22 mouse cellular contexts compared by ENCODE assay signal in the genomic region with DNA sequence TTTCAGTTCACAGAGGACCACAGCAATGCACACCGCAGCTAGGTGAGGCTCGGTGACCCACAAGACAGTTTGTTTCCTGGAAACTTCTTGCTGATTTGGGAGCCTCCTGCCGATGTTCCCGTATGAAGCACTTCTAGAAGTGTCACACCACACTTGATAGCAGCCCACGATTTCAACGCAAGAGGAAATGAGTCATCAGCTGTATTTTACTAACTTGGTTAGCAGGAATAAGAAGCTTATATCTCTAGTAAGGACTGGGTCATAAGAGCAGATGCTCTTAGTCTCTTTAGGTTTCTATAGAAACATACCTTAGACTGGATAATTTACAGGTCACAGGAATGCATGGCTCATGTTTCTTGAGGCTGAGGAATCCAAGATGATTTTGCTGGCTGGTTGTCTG.
DNase-seq lines count a peak whose midpoint lies in the region; TF ChIP-seq lines count a peak whose summit lies in the region.
"Had no signal": no experiment of that assay in that cellular context is flagged by ENCODE, and none has a peak within 500 bp of the region (broad histone marks: within the 10 kb centered on the region; RNA-seq: fewer than 3 reads in every experiment).

No protein-coding gene starts in this region.

- no peaks in the 10 kb centered on the region for H3K79me2 ChIP-seq in MEL (ENCODE audit: control insufficient read depth, insufficient read depth, low read length, poor library complexity)

- H3K9ac ChIP-seq in MEL (ENCODE audit: control insufficient read depth, low read depth, low read length, poor library complexity, severe bottlenecking): no peak overlapping the region
- H3K9ac ChIP-seq: forebrain, embryonic 13.5 days; heart, embryonic 12.5 days; heart, embryonic 15.5 days; hindbrain, embryonic 14.5 days had no signal

- H3K36me3 ChIP-seq in MEL (ENCODE audit: control insufficient read depth in 1 of 2, insufficient read depth in 2 of 2, low read length in 2 of 2): peaks cover 0 to 11% of the 10 kb centered on the region in 2 experiments; a peak in 2 of 4 replicates
- H3K36me3 ChIP-seq: forebrain, embryonic 10.5 days; heart, embryonic 12.5 days; heart, embryonic 15.5 days had no signal

- no peaks in the 10 kb centered on the region for H3K9me3 ChIP-seq in MEL (replicated peaks; ENCODE audit: insufficient read depth, low read length)
- H3K9me3 ChIP-seq: forebrain, embryonic 10.5 days; forebrain, embryonic 13.5 days; heart, embryonic 12.5 days; heart, embryonic 15.5 days had no signal

- no peak for TF ChIP-seq POLR2A in MEL (IDR thresholded peaks at IDR 0.05; ENCODE audit: control insufficient read depth in 1 of 2, insufficient read depth in 1 of 2, low read depth in 1 of 2, low read length in 2 of 2, poor library complexity in 1 of 2)

- H3K27ac ChIP-seq in MEL (ENCODE audit: control insufficient read depth, low read depth, low read length): peak overlapping the region; percentile 24; the same call in 1 of the 2 replicates
- H3K27ac ChIP-seq: forebrain, embryonic 10.5 days; forebrain, embryonic 13.5 days; gastrocnemius, adult 2 months; heart, embryonic 15.5 days; hindbrain, embryonic 14.5 days; hindbrain, postnatal 0 days had no signal

- H3K4me3 ChIP-seq in MEL (ENCODE audit: control insufficient read depth in 1 of 2, insufficient read depth in 1 of 2, low read depth in 2 of 2, low read length in 2 of 2): no peak overlapping the region
- H3K4me3 ChIP-seq: forebrain, embryonic 10.5 days; forebrain, embryonic 13.5 days; gastrocnemius, adult 2 months; heart, embryonic 12.5 days; heart, embryonic 15.5 days had no signal

- peak; percentile 60 to 61; a peak in 2 of 4 replicates for TF ChIP-seq EP300 in MEL (IDR thresholded peaks at IDR 0.05; ENCODE audit: low read depth in 1 of 2, low read length in 2 of 2)

- DNase-seq in heart, adult 11 months: peak; percentile 39
- DNase-seq in heart, postnatal 36 days: no peak
- peak; percentile 70 for DNase-seq in MEL (ENCODE audit: low read depth, low spot score)
- peak; percentile 34 for DNase-seq in brain, adult 2 months (ENCODE audit: low read depth, low spot score)
- no peak for DNase-seq in kidney, postnatal 10 days
- DNase-seq in urinary bladder, postnatal 4 days (ENCODE audit: low spot score in 2 of 2): no peak
- DNase-seq: adrenal gland, adult 2 months; adrenal gland, postnatal 14 days; cerebellum, adult 11-12 months; cerebellum, adult 8-10 months; cerebellum, postnatal 14 days; gastrocnemius, adult 2 months; gastrocnemius, postnatal 14 days; heart, adult 18-20 months; heart, postnatal 10 days; heart, postnatal 4 days had no signal

- intact Hi-C loops in heart, postnatal 36 days (cut with DNase I): no loop called here

- H3K27me3 ChIP-seq in MEL (ENCODE audit: control insufficient read depth in 1 of 2, insufficient read depth in 2 of 2, low read length in 2 of 2): no peaks in the 10 kb centered on the region
- H3K27me3 ChIP-seq: forebrain, embryonic 13.5 days; heart, embryonic 12.5 days; heart, embryonic 15.5 days had no signal

- TF ChIP-seq CTCF in MEL (IDR thresholded peaks at IDR 0.05 in 2 of 3, conservative IDR thresholded peaks at IDR 0.05 in 1 of 3; ENCODE audit: control insufficient read depth in 1 of 3, insufficient read depth in 1 of 3, low read depth in 2 of 3, low read length in 3 of 3, poor library complexity in 1 of 3, severe bottlenecking in 1 of 3): no peak

- no peak for TF ChIP-seq RAD21 in MEL (IDR thresholded peaks at IDR 0.05; ENCODE audit: low read depth, low read length)

- H3K4me1 ChIP-seq in MEL (ENCODE audit: control insufficient read depth in 1 of 2, insufficient read depth in 2 of 2, low read length in 2 of 2): peaks cover 4 to 16% of the 10 kb centered on the region in 2 experiments; a peak in 2 of 4 replicates
- H3K4me1 ChIP-seq: heart, embryonic 12.5 days; heart, embryonic 15.5 days had no signal

TF ChIP-seq in MEL, 35 proteins besides CTCF, POLR2A, EP300 and RAD21:
- TF ChIP-seq ETS1 (IDR thresholded peaks at IDR 0.05; ENCODE audit: low read depth, low read length) (0 out of 2 replicates have a peak, but pooled peaks have one; percentile 29), MAFK (IDR thresholded peaks at IDR 0.05; ENCODE audit: borderline replicate concordance, low read depth, low read length) (no peak), USF1 (IDR thresholded peaks at IDR 0.05; ENCODE audit: low read depth, low read length) (no peak), POLR2AphosphoS2 (IDR thresholded peaks at IDR 0.05; ENCODE audit: low read length) (no peak), MXI1 (IDR thresholded peaks at IDR 0.05; ENCODE audit: low read depth, low read length) (no peak), NRF1 (IDR thresholded peaks at IDR 0.05; ENCODE audit: insufficient read depth, low read depth, low read length, poor library complexity, severe bottlenecking) (no peak), RCOR1 (IDR thresholded peaks at IDR 0.05; ENCODE audit: low read depth, low read length) (no peak), HCFC1 (IDR thresholded peaks at IDR 0.05; ENCODE audit: low read depth, low read length) (no peak), TBP (IDR thresholded peaks at IDR 0.05; ENCODE audit: low read depth, low read length) (0 out of 2 replicates have a peak, but pooled peaks have one; percentile 27), JUND (IDR thresholded peaks at IDR 0.05; ENCODE audit: low read depth, low read length) (peak; percentile 83), GATA1 (IDR thresholded peaks at IDR 0.05; ENCODE audit: low read depth, low read length) (peak; percentile 21; the same call in 1 of the 2 replicates), BHLHE40 (IDR thresholded peaks at IDR 0.05; ENCODE audit: borderline replicate concordance, low read depth, low read length) (no peak)

Comparison
In these comparisons a context has a peak if more than half of its experiments do, and no peak if none do; other contexts are left out.
1. DNase-seq: peak in heart, adult 11 months (single experiment), MEL (single experiment) and brain, adult 2 months (single experiment); none in heart, postnatal 36 days (0 of 2), kidney, postnatal 10 days (single experiment) and urinary bladder, postnatal 4 days (0 of 2).